ENCODE assay signal across 19 mouse cellular contexts in the genomic region with DNA sequence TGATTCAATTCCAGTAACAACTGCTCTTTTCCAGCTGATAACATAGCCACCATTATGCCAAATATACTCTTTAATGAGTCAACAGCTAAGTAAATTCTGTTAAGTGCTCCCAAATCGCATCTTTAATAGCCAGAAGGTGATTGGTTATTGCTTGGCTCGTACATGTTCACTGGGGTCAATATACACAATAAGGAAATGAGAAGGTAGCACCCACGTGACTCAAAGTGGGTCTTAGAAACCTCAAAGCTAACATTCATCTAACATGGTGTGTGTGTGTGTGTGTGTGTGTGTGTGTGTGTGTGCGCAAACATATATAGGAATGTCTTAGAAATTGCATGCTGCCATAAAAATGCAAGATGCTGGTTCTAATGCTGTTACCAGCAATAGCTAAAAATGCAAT.
"Had no signal": no experiment of that assay in that cellular context is flagged by ENCODE, and none has a peak within 500 bp of the region (broad histone marks: within the 10 kb centered on the region; RNA-seq: fewer than 3 reads in every experiment).

No protein-coding gene starts in this region.

- H3K27ac ChIP-seq: layer of hippocampus, adult 2 months; limb, embryonic 10.5 days; limb, embryonic 13.5 days; liver, embryonic 12.5 days; liver, embryonic 15.5 days; lung, embryonic 15.5 days had no signal

- H3K4me2 ChIP-seq: limb, embryonic 13.5 days; liver, embryonic 12.5 days; liver, embryonic 15.5 days; lung, embryonic 15.5 days had no signal

- ATAC-seq: intestine, embryonic 16.5 days; liver, embryonic 12.5 days had no signal

- H3K9ac ChIP-seq: limb, embryonic 13.5 days; liver, embryonic 12.5 days; liver, embryonic 15.5 days; lung, embryonic 15.5 days had no signal

- H3K36me3 ChIP-seq: limb, embryonic 10.5 days; limb, embryonic 13.5 days; liver, embryonic 12.5 days; liver, embryonic 15.5 days; lung, embryonic 15.5 days had no signal

- H3K4me3 ChIP-seq: layer of hippocampus, adult 2 months; limb, embryonic 10.5 days; limb, embryonic 13.5 days; liver, embryonic 12.5 days; liver, embryonic 15.5 days; lung, embryonic 15.5 days; megakaryocyte, embryonic 14.5 days; myocyte had no signal

- H3K27me3 ChIP-seq: limb, embryonic 13.5 days; liver, embryonic 12.5 days; liver, embryonic 15.5 days; lung, embryonic 15.5 days; megakaryocyte, embryonic 14.5 days had no signal

- DNase-seq: kidney, adult 18-20 months; kidney, adult 9 months; kidney, postnatal 14 days; layer of hippocampus, adult 9-11 months; liver; lung, adult 18-20 months; lung, postnatal 10 days; lung, postnatal 36 days; thymus, adult 18-20 months; thymus, postnatal 36 days had no signal

- H3K4me1 ChIP-seq: limb, embryonic 10.5 days; limb, embryonic 13.5 days; liver, embryonic 12.5 days; liver, embryonic 15.5 days; lung, embryonic 15.5 days had no signal

- H3K9me3 ChIP-seq: limb, embryonic 10.5 days; limb, embryonic 13.5 days; liver, embryonic 12.5 days; liver, embryonic 15.5 days; lung, embryonic 15.5 days; megakaryocyte, embryonic 14.5 days had no signal
